Mouse (Mus musculus): ENCODE measurements around the gene Stom. TPM values are rescaled to one million over a fixed set of nuclear protein-coding genes. Genes with fewer than 3 reads are reported as not detected.

The Stom gene
- total and polyA plus RNA-seq, 2 experiments from 2014 or later, result 48.4 to 79.0 TPM

GRCm38 (mm10) chr2:35264095-35264494, 72.7 kb downstream of the Stom start:
- Histone ChIP-seq H3K36me3 (replicated peaks; ENCODE audit: control insufficient read depth, insufficient read depth, low read length) (no peaks in the 10 kb centered on the region), H3K4me2 (ENCODE audit: low read depth, low read length) (no peak overlapping the region), H3K9me3 (replicated peaks; ENCODE audit: control insufficient read depth, low read length) (no peaks in the 10 kb centered on the region), H3K4me1 (ENCODE audit: control insufficient read depth, insufficient read depth) (peaks cover 49% of the 10 kb centered on the region), H3K9ac (replicated peaks; ENCODE audit: low read depth, low read length) (no peak overlapping the region), H3K27ac (ENCODE audit: low read depth) (no peak overlapping the region), H3K27me3 (ENCODE audit: control insufficient read depth, insufficient read depth, low read length) (no peaks in the 10 kb centered on the region), H3K4me3 (ENCODE audit: low read depth, low read length) (no peak overlapping the region)
- TF ChIP-seq CTCF (IDR thresholded peaks at IDR 0.05; ENCODE audit: low read depth) (no peak), EP300 (IDR thresholded peaks at IDR 0.05; ENCODE audit: low read depth) (no peak)
- DNase-seq (ENCODE audit: low spot score) (no peak), ATAC-seq (ENCODE audit: insufficient read depth, low read depth) (no peak)
- 63% methylated on average over 1 of the region's 1 CpGs for WGBS

Other genes starting within 250 kb of the Stom start
- 0.46 TPM in 1 of 2 replicates, not detected in the other for gene AI182371, start 235.4 kb downstream of the Stom start, total RNA-seq (2014; rRNA removed; ENCODE audit: low replicate concordance)
- 0.10 and 0.20 TPM in 2 replicates for gene AI182371, start 235.4 kb downstream of the Stom start, polyA plus RNA-seq (2015; fragmentation: Nextera tagmentation; extraction: Ambion mirVana)
- gene Cntrl, start 227.5 kb downstream of the Stom start, total RNA-seq (2014; rRNA removed; ENCODE audit: low replicate concordance), result 5.8 and 17.7 TPM in 2 replicates
- 8.6 and 9.1 TPM in 2 replicates for gene Cntrl, start 227.5 kb downstream of the Stom start, polyA plus RNA-seq (2015; fragmentation: Nextera tagmentation; extraction: Ambion mirVana)
- 83.8 and 130 TPM in 2 replicates for gene Rab14, start 135.9 kb downstream of the Stom start, total RNA-seq (2014; rRNA removed; ENCODE audit: low replicate concordance)
- 346 and 349 TPM in 2 replicates for gene Rab14, start 135.9 kb downstream of the Stom start, polyA plus RNA-seq (2015; fragmentation: Nextera tagmentation; extraction: Ambion mirVana)
- gene Gsn, start 80.6 kb downstream of the Stom start, total RNA-seq (2014; rRNA removed; ENCODE audit: low replicate concordance), result 454 and 460 TPM in 2 replicates
- 255 and 259 TPM in 2 replicates for gene Gsn, start 80.6 kb downstream of the Stom start, polyA plus RNA-seq (2015; fragmentation: Nextera tagmentation; extraction: Ambion mirVana)
- not detected in 2 replicates for gene 4930568D16Rik, start 30.8 kb upstream of the Stom start, total RNA-seq (2014; rRNA removed; ENCODE audit: low replicate concordance)
- gene 4930568D16Rik, start 30.8 kb upstream of the Stom start, polyA plus RNA-seq (2015; fragmentation: Nextera tagmentation; extraction: Ambion mirVana), result not detected in 2 replicates
- gene 4930402F06Rik, start 60.2 kb upstream of the Stom start, total RNA-seq (2014; rRNA removed; ENCODE audit: low replicate concordance), result not detected in 2 replicates
- not detected in 2 replicates for gene 4930402F06Rik, start 60.2 kb upstream of the Stom start, polyA plus RNA-seq (2015; fragmentation: Nextera tagmentation; extraction: Ambion mirVana)
- gene Ggta1, start 126.3 kb upstream of the Stom start, total RNA-seq (2014; rRNA removed; ENCODE audit: low replicate concordance), result 14.8 and 37.1 TPM in 2 replicates
- 16.0 and 16.4 TPM in 2 replicates for gene Ggta1, start 126.3 kb upstream of the Stom start, polyA plus RNA-seq (2015; fragmentation: Nextera tagmentation; extraction: Ambion mirVana)
- 57.7 and 61.1 TPM in 2 replicates for gene Dab2ip, start 221.3 kb upstream of the Stom start, total RNA-seq (2014; rRNA removed; ENCODE audit: low replicate concordance)
- 23.8 and 23.9 TPM in 2 replicates for gene Dab2ip, start 221.3 kb upstream of the Stom start, polyA plus RNA-seq (2015; fragmentation: Nextera tagmentation; extraction: Ambion mirVana)

All from heart, postnatal 0 days (tissue).